22 mouse cellular contexts compared by ENCODE assay signal in the genomic region with DNA sequence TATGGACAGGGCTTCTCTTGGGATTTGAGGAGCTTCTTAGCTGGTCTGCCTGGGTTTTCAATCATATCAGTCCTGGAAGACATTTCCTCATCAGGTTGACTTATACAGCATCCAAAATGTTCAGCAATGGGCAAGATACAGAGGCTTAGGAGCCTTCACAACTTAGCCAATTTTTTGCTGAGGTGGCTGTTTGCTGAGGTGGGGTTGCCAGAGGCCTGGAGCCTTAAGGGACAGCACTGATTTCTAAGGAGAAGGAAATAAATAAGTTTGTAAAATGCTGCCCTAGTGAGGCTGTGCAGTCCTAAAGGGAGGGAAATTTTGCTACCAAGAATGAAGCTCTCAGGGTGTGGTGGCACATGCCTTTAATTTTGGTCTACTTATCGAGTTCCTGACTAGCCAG.
DNase-seq lines count a peak whose midpoint lies in the region; ATAC-seq and TF ChIP-seq lines count a peak whose summit lies in the region.
"Had no signal": no experiment of that assay in that cellular context is flagged by ENCODE, and none has a peak within 500 bp of the region (broad histone marks: within the 10 kb centered on the region; RNA-seq: fewer than 3 reads in every experiment).

No protein-coding gene starts in this region.

- H3K4me1 ChIP-seq in kidney, embryonic 14.5 days (ENCODE audit: control insufficient read depth, insufficient read depth, low read length), result peaks cover 14% of the 10 kb centered on the region
- H3K4me1 ChIP-seq in lung, embryonic 14.5 days (ENCODE audit: insufficient read depth), result peaks cover 18% of the 10 kb centered on the region
- H3K4me1 ChIP-seq: midbrain, embryonic 10.5 days; neural tube, embryonic 12.5 days had no signal

- intact Hi-C loops in gastrocnemius, adult 2 months (cut with DNase I), result loop anchor here (5.0 kb wide), 1 partner anchor 56 kb away; no protein-coding TSS in a partner anchor

- H3K36me3 ChIP-seq in kidney, embryonic 14.5 days (ENCODE audit: control insufficient read depth, insufficient read depth, low read length), result peaks cover 8% of the 10 kb centered on the region
- peaks cover 22% of the 10 kb centered on the region for H3K36me3 ChIP-seq in lung, embryonic 14.5 days (ENCODE audit: insufficient read depth)

- no peak overlapping the region for H3K9ac ChIP-seq in kidney, embryonic 14.5 days (ENCODE audit: low read depth, low read length)
- no peak overlapping the region for H3K9ac ChIP-seq in lung, embryonic 14.5 days
- H3K9ac ChIP-seq: liver, embryonic 14.5 days; neural tube, embryonic 12.5 days had no signal

- no peaks in the 10 kb centered on the region for H3K27me3 ChIP-seq in kidney, embryonic 14.5 days (ENCODE audit: control insufficient read depth, insufficient read depth, low read length)
- H3K27me3 ChIP-seq in lung, embryonic 14.5 days (ENCODE audit: insufficient read depth, low read length), result no peaks in the 10 kb centered on the region
- H3K27me3 ChIP-seq: neural tube, embryonic 12.5 days had no signal

- H3K4me3 ChIP-seq in gastrocnemius, adult 2 months, result no peak overlapping the region
- H3K4me3 ChIP-seq in kidney, embryonic 14.5 days (ENCODE audit: low read length), result no peak overlapping the region
- no peak overlapping the region for H3K4me3 ChIP-seq in lung, embryonic 14.5 days (ENCODE audit: low read depth, low read length)
- H3K4me3 ChIP-seq: midbrain, embryonic 10.5 days; neural tube, embryonic 12.5 days had no signal

- H3K27ac ChIP-seq in gastrocnemius, adult 2 months, result peak overlapping the region; percentile 63
- H3K27ac ChIP-seq in kidney, embryonic 14.5 days (ENCODE audit: low read depth, low read length), result peak overlapping the region; percentile 89; the same call in 1 of the 2 replicates
- H3K27ac ChIP-seq in lung, embryonic 14.5 days (ENCODE audit: low read depth), result 0 out of 2 replicates have a peak overlapping the region, but pooled peaks have one; percentile 30
- H3K27ac ChIP-seq: liver, embryonic 14.5 days; midbrain, embryonic 10.5 days; neural tube, embryonic 12.5 days had no signal

- 83% methylated on average over 1 of the region's 1 CpGs for WGBS in kidney, embryonic 14.5 days
- 94% methylated on average over 1 of the region's 1 CpGs for WGBS in lung, embryonic 14.5 days

- no peak for ATAC-seq in kidney, embryonic 14.5 days (ENCODE audit: low FRiP score, low TSS enrichment)
- no peak for ATAC-seq in lung, embryonic 14.5 days (ENCODE audit: insufficient read depth)
- ATAC-seq: forebrain, embryonic 14.5 days; hindbrain, embryonic 16.5 days; intestine, postnatal 0 days; midbrain, embryonic 16.5 days had no signal

- TF ChIP-seq CTCF in gastrocnemius, adult 2 months (IDR thresholded peaks at IDR 0.05), result no peak
- TF ChIP-seq CTCF in lung, embryonic 14.5 days (IDR thresholded peaks at IDR 0.05; ENCODE audit: low read depth), result no peak

- no peak for DNase-seq in gastrocnemius, adult 2 months
- DNase-seq in gastrocnemius, postnatal 25 days, result no peak
- DNase-seq in kidney, adult 8-10 months, result no peak
- no peak for DNase-seq in lung, embryonic 14.5 days
- no peak for DNase-seq in lung, postnatal 10 days
- DNase-seq in adrenal gland, postnatal 36 days, result no peak
- DNase-seq: adrenal gland, postnatal 25 days; cerebellum, adult 2 months; cerebellum, postnatal 14 days; layer of hippocampus, postnatal 36 days; liver; right cerebral cortex, adult 18-20 months; spleen, adult 18-20 months; thymus, postnatal 14 days had no signal

- H3K4me2 ChIP-seq in kidney, embryonic 14.5 days (replicated peaks; ENCODE audit: low read depth, low read length), result no peak overlapping the region
- no peak overlapping the region for H3K4me2 ChIP-seq in lung, embryonic 14.5 days
- H3K4me2 ChIP-seq: neural tube, embryonic 12.5 days had no signal

- H3K9me3 ChIP-seq in kidney, embryonic 14.5 days (ENCODE audit: control insufficient read depth, low read length), result no peaks in the 10 kb centered on the region
- H3K9me3 ChIP-seq in lung, embryonic 14.5 days (ENCODE audit: low read depth, low read length), result no peaks in the 10 kb centered on the region
- H3K9me3 ChIP-seq: midbrain, embryonic 10.5 days; neural tube, embryonic 12.5 days had no signal

Comparison
In these comparisons a context has a peak if more than half of its experiments do, and no peak if none do; other contexts are left out.
1. H3K27ac ChIP-seq: peak in every context shown above with its lines; median percentile 89 in kidney, embryonic 14.5 days; 63 in gastrocnemius, adult 2 months; 30 in lung, embryonic 14.5 days.